Mouse (Mus musculus) lung, postnatal 10 days (tissue): Measurements from ENCODE around the gene Upf1.
A peak's percentile ranks its signal among the peaks of the same experiment; 100 is the strongest.

Source experiments
- DNase-seq: peaks from one replicate; pipeline ENCODE4 v3.0.0; 2021

The Upf1 gene

DNA sequence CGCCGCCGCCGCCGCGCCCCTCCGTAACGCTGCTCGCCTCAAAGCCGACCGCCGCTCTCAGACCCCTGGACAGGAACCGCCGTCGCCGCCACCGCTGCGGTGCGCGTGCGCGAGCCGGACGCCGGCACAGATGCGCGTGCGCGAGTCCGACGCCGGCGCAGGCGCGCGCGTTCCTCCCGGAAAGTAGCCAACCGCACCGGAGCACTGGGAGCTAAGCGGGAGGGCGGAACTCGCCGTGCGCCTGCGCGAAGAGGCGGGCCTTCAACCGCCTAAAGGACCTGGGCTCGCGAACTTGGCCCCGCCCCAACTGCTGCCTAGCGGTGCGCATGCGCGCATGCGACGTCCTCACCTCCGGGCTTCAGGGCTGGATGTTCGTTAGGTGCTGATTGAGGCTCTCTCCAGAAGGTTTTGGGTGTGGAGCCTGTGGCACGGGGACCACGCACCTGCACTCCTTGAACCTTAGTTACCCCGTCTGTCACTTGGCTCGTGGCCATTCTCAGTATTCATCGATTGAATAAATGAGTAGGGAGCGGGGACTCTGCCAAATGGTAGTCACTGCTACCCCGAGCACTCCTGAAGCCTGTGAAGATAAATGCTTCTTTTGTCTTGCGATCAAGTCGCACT, at the start of gene Upf1:
TSS of gene Upf1 (minus strand) at position 85 of the 624 bp plus-strand sequence.
- peak; percentile 99 for DNase-seq

DNA sequence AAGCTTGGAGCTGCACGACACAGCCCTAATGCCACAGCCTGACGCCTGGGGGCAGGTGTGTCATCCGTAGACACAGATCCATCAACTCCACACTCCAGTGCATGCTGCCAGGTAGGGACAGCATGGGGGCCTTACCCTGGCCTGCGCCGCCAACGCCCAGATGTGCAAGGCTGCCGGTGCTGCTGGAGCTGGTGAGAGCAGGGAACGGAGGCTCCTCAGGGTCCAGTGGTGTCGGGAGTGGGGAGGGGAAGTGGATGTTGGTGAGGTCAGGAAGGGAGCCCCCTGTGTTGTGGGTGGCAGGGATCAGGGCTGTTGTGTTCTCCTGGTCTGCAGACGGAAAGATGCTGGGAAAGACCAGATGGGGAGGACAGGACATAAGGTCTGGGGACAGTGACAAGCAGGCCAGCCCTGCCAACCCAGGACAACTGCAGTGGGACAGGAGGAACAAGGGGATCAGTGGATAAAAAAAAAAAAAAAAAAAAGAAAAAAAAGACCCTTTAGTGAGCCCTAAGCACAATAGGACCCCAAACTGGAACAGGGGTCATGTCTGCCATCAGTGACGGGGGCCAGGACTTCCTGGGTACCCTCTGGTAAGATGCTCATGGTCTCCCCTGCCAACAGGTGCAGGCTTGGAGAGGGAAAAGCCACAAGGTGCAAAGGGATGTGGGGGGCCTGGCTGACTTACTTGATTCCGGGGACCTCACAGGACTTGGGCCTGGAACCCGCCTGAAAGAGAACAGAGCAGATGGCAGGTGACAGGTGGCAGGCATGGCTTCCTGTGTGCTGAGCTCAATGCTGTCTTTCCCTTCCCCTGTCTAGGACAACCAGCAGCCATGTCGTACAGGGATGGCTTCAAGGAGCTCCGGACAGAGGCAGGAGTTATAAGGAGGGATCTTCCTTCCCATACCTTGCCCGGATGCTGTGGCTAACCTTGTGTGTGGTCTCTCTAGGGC, 44.8 kb upstream of the Upf1 start:
- DNase-seq, result no peak

DNA sequence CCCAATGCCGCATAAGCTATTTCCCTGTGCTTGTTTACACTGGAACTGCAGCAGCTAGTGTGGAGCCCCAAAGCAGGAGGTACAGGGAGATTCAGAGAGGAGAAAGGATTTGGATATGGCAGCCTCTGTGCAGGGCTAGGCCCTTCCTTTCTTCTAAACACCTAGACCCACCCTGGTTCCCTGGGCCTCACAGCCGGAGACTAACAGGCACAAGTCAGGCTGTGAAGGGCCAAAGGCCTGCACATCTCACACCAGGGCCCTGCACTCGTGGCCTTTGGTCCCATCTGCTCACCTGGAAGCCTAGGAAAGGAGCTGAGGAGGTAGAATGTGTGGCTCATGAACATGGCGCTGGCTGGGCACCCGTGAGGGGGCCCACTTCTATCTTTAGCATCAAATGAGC, 43.1 kb upstream of the Upf1 start:
- no peak for DNase-seq

DNA sequence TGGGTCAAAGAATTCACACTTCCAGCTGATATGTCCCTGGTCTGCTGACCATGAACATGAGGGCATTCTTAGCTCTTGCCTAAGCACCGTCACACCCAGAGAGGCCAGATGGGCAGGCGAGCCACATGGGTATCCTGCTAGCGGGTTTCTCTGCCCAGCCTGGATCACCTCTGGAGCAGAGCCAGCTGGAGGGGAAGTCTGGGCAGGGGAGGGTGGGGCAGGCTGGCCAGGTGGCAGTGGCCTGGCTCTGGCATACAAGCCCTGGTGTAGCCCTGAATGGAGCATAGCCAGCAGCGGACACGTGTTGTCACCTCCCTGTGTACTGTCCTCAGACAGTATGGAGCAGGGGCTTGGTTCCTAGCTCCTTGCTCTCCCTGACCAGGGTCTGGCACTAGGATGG, 42.6 kb upstream of the Upf1 start:
- DNase-seq, result no peak

DNA sequence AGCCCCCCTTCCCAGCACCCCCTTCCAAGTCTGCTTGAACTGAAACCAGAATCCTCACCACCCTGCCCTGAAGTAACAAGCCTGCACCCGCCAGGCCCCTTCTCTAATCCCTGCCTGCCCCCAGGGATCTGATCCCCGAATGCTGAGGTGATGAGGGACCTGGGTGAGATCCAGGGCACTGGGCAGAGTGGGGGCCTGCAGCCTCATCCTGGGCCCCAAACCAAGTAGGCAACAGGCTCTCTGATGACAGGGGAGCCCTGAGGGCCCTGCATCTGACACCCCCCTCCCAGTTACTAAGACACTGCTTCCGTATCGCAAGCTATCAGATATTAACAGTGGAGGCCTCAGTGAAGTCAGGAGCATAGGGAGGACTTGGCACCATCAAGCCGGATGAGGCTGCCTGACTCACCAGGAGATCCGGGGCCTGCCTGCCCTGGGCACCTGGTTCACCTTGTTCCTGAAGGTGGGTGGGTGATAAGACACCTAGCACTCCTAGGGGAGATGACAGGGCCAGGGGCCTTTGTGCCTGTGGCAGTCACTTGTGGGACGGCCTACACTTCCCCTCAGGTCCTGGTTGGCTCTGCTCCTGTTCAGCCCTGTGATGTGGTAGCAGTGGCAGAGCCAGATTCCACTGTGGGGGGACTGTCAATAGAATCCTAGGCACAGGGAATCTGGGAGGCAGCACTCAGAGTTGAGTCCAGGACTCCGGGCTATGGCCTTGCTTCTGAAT, 41.4 kb upstream of the Upf1 start:
- no peak for DNase-seq

DNA sequence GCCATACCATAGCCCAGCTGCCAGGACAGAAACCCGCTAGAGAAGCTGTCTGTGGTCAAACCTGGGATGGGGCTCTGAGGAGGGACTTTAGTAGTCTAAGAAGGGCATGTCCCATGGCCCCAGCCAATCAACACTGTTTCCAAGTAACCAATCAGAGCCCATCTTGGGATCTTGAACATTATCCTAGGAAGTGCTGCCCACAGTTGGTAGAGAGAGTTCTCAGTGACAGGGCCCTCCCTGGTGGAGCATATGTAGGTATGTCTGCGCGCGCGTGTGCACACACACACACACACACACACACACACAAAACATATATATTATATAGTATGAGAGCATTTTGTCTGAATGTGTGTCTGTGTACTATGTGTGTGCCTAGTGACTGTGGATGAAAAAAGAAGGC, 40.0 kb upstream of the Upf1 start:
- no peak for DNase-seq

DNA sequence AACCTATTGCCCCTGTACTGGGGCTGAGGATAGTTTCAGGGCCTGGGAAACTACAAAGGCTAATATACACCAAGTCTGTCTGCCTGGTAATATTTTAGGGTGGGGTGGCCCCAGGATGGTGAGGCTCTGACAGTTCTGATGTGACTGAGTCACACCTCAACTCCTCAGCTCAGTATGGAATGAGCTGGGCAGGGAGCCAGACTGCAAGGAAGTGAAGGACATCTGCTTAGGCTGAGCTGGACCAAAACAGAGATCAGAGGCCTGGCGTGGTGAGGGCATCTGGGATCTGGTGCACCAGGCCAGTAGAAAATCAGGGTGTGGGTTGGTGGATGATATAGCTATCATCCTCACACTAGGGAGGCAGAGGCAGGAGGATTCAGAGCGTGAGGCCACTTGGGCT, 36.6 kb upstream of the Upf1 start:
- no peak for DNase-seq

DNA sequence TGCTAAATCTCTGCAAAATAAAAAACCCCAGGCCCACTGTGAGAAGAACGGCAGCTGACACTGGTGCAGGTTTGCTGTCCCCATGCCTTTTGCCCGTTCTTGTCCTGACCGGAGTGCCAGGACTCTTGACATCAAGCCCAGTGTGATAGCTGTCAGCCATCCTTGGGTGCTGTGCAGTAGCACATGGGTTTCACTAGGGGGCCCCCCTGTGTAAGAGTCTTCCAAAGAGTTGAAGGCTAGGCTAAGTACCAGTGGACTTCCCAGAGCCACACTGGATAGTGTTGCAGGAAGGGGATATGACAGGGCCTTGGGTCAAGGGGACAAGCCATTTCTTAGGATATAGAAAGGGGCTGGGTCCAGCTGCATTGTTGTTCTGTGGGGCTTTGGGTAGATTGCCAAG, 30.2 kb upstream of the Upf1 start:
- peak; percentile 87 for DNase-seq

DNA sequence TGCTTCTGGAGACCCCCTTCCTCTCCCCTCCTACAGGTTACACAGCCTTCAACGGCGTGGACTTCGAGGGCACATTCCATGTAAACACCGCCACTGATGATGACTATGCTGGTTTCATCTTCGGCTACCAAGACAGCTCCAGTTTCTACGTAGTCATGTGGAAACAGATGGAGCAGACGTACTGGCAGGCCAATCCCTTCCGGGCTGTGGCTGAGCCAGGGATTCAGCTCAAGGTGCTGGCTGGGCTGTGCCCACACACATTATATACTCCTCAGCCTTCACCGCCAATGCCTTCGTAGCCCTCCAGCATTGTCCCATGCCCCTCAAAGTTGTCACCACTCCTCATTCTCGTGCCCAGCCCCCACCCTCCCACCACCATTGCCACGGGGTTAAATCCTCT, 27.0 kb upstream of the Upf1 start:
- DNase-seq, result no peak

DNA sequence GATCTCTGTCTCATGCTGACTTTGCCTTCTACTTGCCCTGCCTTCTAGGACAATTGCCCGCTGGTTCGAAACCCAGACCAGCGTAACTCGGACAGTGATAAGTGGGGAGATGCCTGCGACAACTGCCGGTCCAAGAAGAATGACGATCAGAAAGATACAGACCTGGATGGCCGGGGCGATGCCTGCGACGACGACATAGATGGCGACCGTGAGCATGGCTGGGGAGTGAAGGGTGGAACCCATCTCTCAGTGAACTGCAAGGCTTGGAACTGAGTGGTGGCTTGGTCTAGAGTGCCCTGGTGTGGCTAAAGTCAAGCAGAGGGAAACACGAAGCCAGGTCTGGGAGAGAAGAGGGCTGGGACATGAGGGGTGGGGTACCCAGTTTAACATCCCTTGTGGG, 24.0 kb upstream of the Upf1 start:
- no peak for DNase-seq

DNA sequence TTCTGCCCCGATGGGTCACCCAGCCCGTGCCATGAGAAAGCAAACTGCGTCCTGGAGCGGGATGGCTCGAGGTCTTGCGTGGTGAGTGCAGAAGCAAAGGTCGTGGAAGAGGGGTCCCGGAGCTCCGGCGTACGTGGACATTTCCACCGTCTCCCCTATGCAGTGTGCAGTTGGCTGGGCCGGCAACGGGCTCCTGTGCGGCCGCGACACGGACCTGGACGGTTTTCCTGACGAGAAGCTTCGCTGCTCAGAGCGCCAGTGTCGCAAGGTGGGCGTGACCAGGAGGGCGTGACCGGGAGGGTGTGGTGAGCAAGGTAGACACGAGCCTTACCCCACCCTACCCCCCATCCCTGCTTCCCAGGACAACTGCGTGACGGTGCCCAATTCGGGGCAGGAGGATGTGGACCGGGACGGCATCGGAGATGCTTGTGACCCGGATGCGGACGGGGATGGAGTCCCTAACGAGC, 23.2 kb upstream of the Upf1 start:
- peak; percentile 39 for DNase-seq

DNA sequence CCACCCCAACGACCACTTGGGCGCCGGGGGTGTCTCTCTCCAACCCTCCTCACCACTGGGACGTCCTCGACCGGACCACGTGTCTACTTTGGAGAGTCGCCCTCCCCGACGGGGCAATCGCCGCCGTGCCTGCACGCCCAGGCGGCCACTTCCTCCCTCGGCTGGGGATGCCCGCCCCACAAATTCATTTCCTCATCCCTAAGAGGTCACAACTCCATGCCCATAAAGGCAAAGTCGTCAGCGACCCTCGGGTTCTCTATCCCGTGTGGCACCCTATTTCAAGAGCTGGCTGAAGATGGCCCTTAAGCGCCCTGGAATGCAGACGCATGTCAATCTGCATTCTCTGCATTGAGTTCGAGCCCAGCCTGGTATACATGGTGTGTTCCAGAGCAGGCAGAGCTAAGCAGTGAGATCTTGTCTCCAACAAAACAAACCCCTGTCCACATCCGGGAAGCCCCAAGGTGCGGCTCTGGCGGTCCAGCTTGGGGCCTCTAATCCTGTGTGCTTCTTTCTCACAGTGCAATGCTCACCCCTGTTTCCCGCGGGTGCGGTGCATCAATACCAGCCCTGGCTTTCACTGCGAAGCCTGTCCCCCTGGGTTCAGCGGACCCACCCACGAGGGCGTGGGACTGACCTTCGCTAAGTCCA, 22.3 kb upstream of the Upf1 start:
- peak; percentile 48 for DNase-seq

DNA sequence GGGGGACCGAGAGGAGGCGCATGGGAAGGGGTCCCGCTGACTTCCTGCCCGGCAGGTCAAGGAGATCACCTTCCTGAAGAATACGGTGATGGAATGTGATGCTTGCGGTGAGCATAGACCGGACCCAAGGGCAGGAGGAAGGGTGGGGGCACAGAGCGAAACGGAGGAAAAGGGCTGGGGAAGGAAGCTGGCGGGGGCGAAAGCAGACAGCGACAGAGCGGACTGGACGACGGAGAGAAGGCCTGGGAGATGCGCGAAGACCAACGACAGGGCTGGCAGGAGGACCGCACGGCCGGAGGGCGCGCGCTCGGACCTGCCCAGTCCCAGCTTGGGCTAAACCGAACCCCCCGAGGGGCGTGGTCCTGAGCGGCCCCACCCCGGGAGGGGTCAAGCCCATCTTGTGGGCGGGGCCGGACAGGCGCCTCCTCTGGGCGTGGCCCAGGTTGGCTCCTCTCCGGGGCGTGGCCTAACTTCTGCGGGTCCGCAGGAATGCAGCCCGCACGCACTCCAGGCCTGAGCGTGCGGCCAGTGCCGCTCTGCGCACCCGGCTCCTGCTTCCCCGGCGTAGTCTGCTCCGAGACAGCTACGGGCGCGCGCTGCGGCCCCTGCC, 21.3 kb upstream of the Upf1 start:
- DNase-seq, result peak; percentile 84

DNA sequence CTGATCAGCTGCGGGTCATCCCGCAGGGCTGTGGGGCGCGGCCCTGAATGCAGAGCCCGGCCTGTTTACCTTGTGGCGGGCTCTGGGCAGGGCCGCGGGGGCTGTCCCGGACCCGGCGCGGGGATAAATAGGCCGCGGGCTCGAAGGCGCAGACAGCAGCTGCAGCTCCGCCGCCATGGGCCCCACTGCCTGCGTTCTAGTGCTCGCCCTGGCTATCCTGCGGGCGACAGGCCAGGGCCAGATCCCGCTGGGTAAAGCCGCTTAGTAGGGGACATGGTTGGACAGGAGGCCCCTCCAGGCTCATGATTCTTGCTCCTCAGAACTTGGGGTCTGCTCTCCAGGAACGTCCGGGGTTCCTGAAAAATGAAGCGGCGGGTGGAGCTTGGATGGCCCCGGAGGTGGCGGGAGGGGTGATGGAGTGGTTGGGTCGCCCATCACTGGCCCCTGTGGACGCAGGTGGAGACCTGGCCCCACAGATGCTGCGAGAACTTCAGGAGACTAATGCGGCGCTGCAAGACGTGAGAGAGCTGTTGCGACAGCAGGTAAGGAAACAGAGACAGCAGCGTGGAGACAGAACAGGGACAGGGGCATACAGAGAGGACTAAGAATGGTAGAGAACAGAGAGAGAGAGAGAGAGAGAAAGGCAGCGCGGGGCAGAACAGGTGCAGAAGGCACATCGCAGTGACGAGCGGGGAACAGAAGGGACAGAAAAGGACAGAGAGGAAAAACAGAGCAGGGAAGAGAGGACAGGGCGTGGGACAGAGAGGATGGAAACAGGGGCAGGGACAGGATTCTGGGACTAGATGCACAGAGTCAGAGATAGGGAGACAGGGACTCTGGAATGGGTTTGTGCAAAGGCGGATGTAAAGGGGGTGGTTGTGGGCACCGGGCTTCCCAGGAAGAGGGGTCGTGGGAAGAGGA, 20.6 kb upstream of the Upf1 start, which contains the start of gene Comp:
TSS of gene Comp (plus strand) at position 162 of the 921 bp plus-strand sequence.
- no peak for DNase-seq

DNA sequence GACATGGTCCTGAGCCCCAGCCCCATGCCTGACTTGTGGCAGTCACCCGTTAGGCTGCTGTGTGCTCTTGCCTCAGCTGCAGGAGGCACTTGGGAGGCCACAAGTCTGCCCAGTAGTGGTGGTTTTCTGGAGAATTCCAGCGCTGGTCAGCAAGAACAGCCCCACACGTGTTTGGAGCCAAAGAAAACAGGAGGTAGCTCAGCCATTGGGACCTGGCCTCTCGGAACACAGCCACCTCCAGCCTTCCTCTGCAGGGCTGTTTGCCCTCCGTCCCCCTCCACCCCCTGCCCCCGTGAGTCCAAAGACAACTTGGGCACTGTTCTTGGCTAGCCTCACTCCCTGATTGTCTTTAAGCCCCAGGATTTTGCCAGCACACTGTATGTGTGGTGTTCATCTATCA, 18.9 kb upstream of the Upf1 start:
- no peak for DNase-seq

DNA sequence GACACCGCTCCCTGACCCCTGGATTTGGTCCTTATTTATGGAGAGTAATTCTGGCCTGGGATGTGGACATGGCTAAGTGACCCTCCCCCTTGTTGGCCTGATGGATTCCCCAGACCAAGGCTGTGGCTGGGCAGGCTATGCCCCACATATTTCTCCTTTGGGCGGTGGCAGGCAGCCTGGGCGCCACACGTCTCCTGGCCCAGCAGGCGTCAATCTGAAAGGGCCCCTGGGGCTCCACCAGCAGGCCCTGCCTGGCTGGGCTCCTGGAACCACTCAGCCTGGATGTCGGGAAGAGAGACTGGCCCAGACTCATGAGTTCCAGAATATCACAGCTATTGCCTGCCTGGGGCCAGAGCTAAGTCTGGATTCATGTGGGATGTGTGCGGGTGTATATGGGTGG, 17.4 kb upstream of the Upf1 start:
- no peak for DNase-seq

DNA sequence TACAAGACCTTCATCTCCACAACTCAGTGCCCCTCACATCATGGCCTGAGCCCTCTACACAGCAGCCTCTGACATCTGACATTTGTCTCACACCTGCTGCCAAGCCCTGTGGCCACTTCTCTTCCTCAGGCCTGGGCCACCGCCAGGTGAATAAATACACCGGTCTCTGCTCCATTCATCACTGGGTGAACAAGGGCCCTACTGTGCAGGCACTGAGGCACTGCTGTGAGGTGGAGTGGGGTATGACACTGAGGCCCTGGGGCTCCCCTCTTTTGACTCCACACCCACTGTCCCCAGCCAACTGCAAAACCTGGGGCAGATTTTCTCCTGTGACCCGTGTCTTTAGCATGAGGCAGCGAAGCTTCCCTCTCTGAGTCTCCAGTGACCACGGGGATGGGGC, 13.5 kb upstream of the Upf1 start:
- no peak for DNase-seq

DNA sequence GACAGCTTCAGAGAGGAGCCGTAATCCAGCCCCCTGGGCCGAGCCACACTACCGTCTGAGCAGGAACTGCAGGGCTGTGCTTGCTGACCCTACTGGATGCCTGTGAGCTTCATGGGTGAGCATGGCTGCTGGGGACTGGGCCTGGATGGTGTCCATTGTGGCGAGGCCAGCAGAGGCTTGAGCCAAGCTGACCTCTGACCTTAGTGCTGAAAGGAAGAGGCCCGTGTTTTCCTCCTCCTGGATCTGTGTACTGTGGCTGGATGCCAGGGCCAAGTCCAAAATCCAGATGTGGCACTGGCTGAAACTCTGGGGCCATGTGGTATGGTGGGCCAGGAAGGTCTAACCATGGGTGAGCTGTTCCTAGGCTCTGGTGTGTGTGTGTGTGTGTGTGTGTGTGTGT, 11.0 kb upstream of the Upf1 start:
- peak; percentile 51 for DNase-seq

DNA sequence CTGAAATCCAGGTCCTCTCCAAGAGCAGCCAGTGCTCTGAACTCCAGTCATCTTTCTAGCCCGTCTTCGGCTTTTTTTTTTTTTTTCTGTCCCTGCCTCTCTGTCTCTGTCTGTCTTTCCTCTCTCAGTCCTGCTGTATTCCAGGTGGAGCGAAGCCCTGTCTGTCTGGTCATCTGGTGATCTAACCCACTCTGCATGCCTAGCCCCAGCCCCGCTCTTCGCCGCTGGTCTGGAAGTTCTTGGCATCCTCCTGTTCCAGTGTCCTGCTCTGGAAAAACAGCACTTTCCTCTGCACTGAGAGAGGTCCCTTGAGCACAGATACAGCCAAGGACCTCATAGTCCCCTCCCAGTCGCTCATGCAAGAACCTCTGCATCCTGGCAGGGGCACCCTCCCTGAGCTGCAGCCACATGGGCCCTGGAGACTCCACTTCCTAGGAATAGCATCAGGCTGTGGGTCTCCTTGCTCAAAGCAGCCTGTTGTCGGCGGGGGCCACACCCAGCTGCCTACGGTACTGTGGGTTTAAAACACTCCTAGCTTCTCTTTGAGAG, 8.5 kb upstream of the Upf1 start:
- no peak for DNase-seq

DNA sequence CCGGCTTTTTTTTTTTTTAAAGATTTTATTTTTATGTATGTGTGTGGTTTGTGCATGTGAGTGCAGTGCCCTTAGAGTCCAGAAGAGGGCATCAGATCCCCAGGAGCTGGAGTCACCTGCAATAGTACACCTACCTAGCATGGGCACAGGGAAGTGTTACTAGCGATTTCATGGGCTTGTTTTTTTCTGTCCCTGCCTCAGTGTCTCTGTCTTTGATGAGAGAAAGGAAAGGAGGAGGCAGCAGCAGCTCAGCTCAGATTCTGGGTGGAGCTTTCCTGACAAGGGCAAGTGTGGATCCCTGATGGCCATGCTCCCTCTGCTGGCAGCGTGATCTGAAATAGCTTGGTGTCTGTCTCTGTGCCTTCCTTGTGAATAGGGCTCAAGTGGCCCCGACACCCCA, 7.7 kb upstream of the Upf1 start:
- DNase-seq, result peak; percentile 50

DNA sequence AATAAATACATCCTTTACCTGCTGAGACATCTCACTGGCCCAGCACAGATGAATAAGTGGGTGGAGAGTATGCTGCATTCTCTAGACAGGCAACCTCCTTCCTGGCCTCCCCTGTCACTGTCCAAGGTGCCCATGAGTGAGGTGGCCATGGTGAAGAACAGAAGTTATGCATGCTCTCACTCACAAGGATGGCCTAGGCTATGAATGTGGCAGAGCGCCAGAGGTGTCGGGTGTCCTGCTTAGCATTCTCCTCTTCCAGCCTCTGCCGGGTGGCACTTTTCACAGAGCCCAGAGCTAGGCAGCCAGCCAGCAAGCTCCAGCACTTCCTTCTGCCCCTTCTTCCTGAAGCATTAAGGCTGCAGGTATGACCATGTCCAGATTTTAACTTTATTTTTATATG, 6.3 kb upstream of the Upf1 start:
- peak; percentile 21 for DNase-seq
